Mouse (Mus musculus): ENCODE measurements around the gene Vav3. TPM values are rescaled to one million over a fixed set of nuclear protein-coding genes. Genes with fewer than 3 reads are reported as not detected.

Vav3 gene
- polyA plus RNA-seq, 1 experiment: 1.7 TPM

DNA sequence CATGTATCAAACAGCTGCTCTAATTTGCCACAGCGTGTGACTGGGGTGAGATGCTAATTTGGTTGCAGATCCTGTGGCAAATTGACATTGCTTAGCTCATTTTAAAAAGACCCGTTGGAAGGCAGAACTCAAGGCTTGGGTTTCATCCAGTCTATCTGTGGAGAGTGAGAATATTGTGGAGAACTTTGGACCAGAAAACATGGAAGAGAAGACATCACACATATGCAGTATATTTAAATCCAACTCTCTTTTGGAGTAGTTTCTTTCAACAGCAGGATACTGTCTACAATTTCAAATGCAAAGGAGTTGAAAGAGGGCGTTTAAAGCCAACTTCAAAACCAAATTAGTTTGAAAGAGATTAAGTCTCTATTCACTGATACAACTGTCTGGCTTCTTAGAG is 13.3 kb upstream of the Vav3 start:
- Histone ChIP-seq H3K27me3 (ENCODE audit: control insufficient read depth, insufficient read depth, low read length) (no peaks in the 10 kb centered on the region), H3K4me3 (ENCODE audit: extremely low read depth, insufficient read depth, insufficient read length) (no peak overlapping the region), H3K36me3 (ENCODE audit: control insufficient read depth, insufficient read depth, low read length) (no peaks in the 10 kb centered on the region), H3K4me1 (ENCODE audit: control insufficient read depth, insufficient read depth, insufficient read length) (peaks cover 4% of the 10 kb centered on the region; the same call in 1 of the 2 replicates), H3K27ac (ENCODE audit: insufficient read depth, low read length) (no peak overlapping the region)
- no peak for DNase-seq (ENCODE audit: low read depth in 1 of 2, low spot score in 2 of 2)
- WGBS: 88% methylated on average over 3 of the region's 3 CpGs
- TF ChIP-seq POLR2A (IDR thresholded peaks at IDR 0.05; ENCODE audit: low read depth, low read length): no peak
- TF ChIP-seq CTCF (IDR thresholded peaks at IDR 0.05; ENCODE audit: extremely low read depth, insufficient read depth, insufficient read length, insufficient replicate concordance): no peak

- no peaks in the 10 kb centered on the region for H3K36me3 ChIP-seq (ENCODE audit: control insufficient read depth, insufficient read depth, low read length)
- no peak overlapping the region for H3K27ac ChIP-seq (ENCODE audit: insufficient read depth, low read length)
- no peaks in the 10 kb centered on the region for H3K4me1 ChIP-seq (ENCODE audit: control insufficient read depth, insufficient read depth, insufficient read length)
- no peak overlapping the region for H3K4me3 ChIP-seq (ENCODE audit: extremely low read depth, insufficient read depth, insufficient read length)
- WGBS: 86% methylated on average over 5 of the region's 5 CpGs
- TF ChIP-seq POLR2A (IDR thresholded peaks at IDR 0.05; ENCODE audit: low read depth, low read length) (no peak), CTCF (IDR thresholded peaks at IDR 0.05; ENCODE audit: extremely low read depth, insufficient read depth, insufficient read length, insufficient replicate concordance) (no peak)
- H3K27me3 ChIP-seq (ENCODE audit: control insufficient read depth, insufficient read depth, low read length): no peaks in the 10 kb centered on the region
- no peak for DNase-seq (ENCODE audit: low read depth in 1 of 2, low spot score in 2 of 2)
Observed at GRCm38 (mm10) chr3:109332755-109333154, 7.7 kb upstream of the Vav3 start.

GRCm38 (mm10) chr3:109335470-109335869 is 5.0 kb upstream of the Vav3 start:
- Histone ChIP-seq H3K27me3 (ENCODE audit: control insufficient read depth, insufficient read depth, low read length) (no peaks in the 10 kb centered on the region), H3K4me3 (ENCODE audit: extremely low read depth, insufficient read depth, insufficient read length) (no peak overlapping the region), H3K27ac (ENCODE audit: insufficient read depth, low read length) (no peak overlapping the region), H3K36me3 (ENCODE audit: control insufficient read depth, insufficient read depth, low read length) (no peaks in the 10 kb centered on the region), H3K4me1 (ENCODE audit: control insufficient read depth, insufficient read depth, insufficient read length) (no peaks in the 10 kb centered on the region)
- no peak for DNase-seq (ENCODE audit: low read depth in 1 of 2, low spot score in 2 of 2)
- WGBS: 42% methylated on average over 1 of the region's 1 CpGs
- TF ChIP-seq POLR2A (IDR thresholded peaks at IDR 0.05; ENCODE audit: low read depth, low read length) (no peak), CTCF (IDR thresholded peaks at IDR 0.05; ENCODE audit: extremely low read depth, insufficient read depth, insufficient read length, insufficient replicate concordance) (no peak)

DNA sequence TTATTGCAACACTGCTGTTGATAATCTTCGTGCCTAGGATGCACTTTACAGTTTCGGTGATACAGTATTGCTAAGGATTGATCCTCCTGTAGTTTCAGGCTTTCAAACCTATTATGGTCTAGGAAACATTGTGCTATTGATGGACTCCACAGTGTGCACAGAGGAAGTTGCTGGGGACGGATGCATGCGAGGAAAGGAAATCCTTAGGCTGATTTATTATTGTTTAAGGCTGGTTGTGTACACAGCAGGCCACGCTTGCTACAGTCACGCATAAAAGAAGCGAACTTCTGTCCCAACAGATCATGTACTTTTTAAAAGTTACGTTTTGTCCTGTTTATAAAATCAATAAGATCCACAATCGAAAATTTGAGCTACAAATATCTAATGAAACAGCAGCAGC is 1.2 kb upstream of the Vav3 start:
- H3K4me3 ChIP-seq (ENCODE audit: extremely low read depth, insufficient read depth, insufficient read length): no peak overlapping the region
- no peak for TF ChIP-seq POLR2A (IDR thresholded peaks at IDR 0.05; ENCODE audit: low read depth, low read length)
- TF ChIP-seq CTCF (IDR thresholded peaks at IDR 0.05; ENCODE audit: extremely low read depth, insufficient read depth, insufficient read length, insufficient replicate concordance): no peak
- 57% methylated on average over 9 of the region's 9 CpGs for WGBS

DNA sequence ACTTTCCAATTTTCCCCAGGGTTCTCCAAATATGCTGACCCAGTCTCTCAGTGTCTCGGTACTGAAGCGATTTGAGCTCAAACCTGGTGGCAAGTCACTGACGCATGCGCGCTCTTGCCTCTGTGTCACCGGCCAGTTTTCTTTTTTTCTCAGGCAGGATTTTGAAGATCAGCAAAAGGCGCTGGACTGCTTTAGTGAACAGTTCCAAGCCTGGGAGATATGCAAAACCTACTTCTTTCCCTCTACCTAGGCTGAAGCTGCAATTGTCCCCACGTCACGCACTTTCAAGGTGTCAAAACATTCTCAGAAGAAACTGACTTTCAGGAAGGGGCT is 546 bp upstream of the Vav3 start:
- peak; percentile 49 to 51 for DNase-seq (ENCODE audit: low read depth in 1 of 2, low spot score in 2 of 2)
- Histone ChIP-seq H3K4me1 (ENCODE audit: control insufficient read depth, insufficient read depth, insufficient read length) (peaks cover 3% of the 10 kb centered on the region), H3K36me3 (ENCODE audit: control insufficient read depth, insufficient read depth, low read length) (no peaks in the 10 kb centered on the region), H3K4me3 (ENCODE audit: extremely low read depth, insufficient read depth, insufficient read length) (peak overlapping the region; percentile 81), H3K27me3 (ENCODE audit: control insufficient read depth, insufficient read depth, low read length) (no peaks in the 10 kb centered on the region), H3K27ac (ENCODE audit: insufficient read depth, low read length) (peak overlapping the region; percentile 20; the same call in 1 of the 2 replicates)
- TF ChIP-seq CTCF (IDR thresholded peaks at IDR 0.05; ENCODE audit: extremely low read depth, insufficient read depth, insufficient read length, insufficient replicate concordance): no peak
- no peak for TF ChIP-seq POLR2A (IDR thresholded peaks at IDR 0.05; ENCODE audit: low read depth, low read length)
- WGBS: 2% methylated on average over 9 of the region's 9 CpGs

More for the DNA sequence above, 1.2 kb upstream of the Vav3 start:
- H3K36me3 ChIP-seq (ENCODE audit: control insufficient read depth, insufficient read depth, low read length): no peaks in the 10 kb centered on the region
- H3K4me1 ChIP-seq (ENCODE audit: control insufficient read depth, insufficient read depth, insufficient read length): peaks cover 3% of the 10 kb centered on the region
- DNase-seq (ENCODE audit: low read depth in 1 of 2, low spot score in 2 of 2): no peak
- no peaks in the 10 kb centered on the region for H3K27me3 ChIP-seq (ENCODE audit: control insufficient read depth, insufficient read depth, low read length)
- no peak overlapping the region for H3K27ac ChIP-seq (ENCODE audit: insufficient read depth, low read length)

GRCm38 (mm10) chr3:109341071-109341480 is 623 bp downstream of the Vav3 start:
- Histone ChIP-seq H3K4me3 (ENCODE audit: extremely low read depth, insufficient read depth, insufficient read length) (peak overlapping the region; percentile 81), H3K27ac (ENCODE audit: insufficient read depth, low read length) (peak overlapping the region; percentile 72), H3K36me3 (ENCODE audit: control insufficient read depth, insufficient read depth, low read length) (no peaks in the 10 kb centered on the region), H3K4me1 (ENCODE audit: control insufficient read depth, insufficient read depth, insufficient read length) (peaks cover 3% of the 10 kb centered on the region), H3K27me3 (ENCODE audit: control insufficient read depth, insufficient read depth, low read length) (no peaks in the 10 kb centered on the region)
- DNase-seq (ENCODE audit: low read depth in 1 of 2, low spot score in 2 of 2): no peak
- under 1% methylated on average over 18 of the region's 18 CpGs for WGBS
- no peak for TF ChIP-seq POLR2A (IDR thresholded peaks at IDR 0.05; ENCODE audit: low read depth, low read length)
- no peak for TF ChIP-seq CTCF (IDR thresholded peaks at IDR 0.05; ENCODE audit: extremely low read depth, insufficient read depth, insufficient read length, insufficient replicate concordance)

GRCm38 (mm10) chr3:109341631-109342030 is 1.2 kb downstream of the Vav3 start:
- Histone ChIP-seq H3K4me1 (ENCODE audit: control insufficient read depth, insufficient read depth, insufficient read length) (peaks cover 3% of the 10 kb centered on the region), H3K27ac (ENCODE audit: insufficient read depth, low read length) (peak overlapping the region; percentile 77)
- peak; percentile 35 to 48 for DNase-seq (ENCODE audit: low read depth in 1 of 2, low spot score in 2 of 2)

More at GRCm38 (mm10) chr3:109341631-109342030, 1.2 kb downstream of the Vav3 start:
- no peak for TF ChIP-seq CTCF (IDR thresholded peaks at IDR 0.05; ENCODE audit: extremely low read depth, insufficient read depth, insufficient read length, insufficient replicate concordance)
- no peak for TF ChIP-seq POLR2A (IDR thresholded peaks at IDR 0.05; ENCODE audit: low read depth, low read length)
- Histone ChIP-seq H3K27me3 (ENCODE audit: control insufficient read depth, insufficient read depth, low read length) (no peaks in the 10 kb centered on the region), H3K36me3 (ENCODE audit: control insufficient read depth, insufficient read depth, low read length) (no peaks in the 10 kb centered on the region), H3K4me3 (ENCODE audit: extremely low read depth, insufficient read depth, insufficient read length) (peak overlapping the region; percentile 81)
- WGBS: 1% methylated on average over 8 of the region's 8 CpGs
